Mouse (Mus musculus) left cerebral cortex, postnatal 14 days (tissue): Measurements from ENCODE around the gene Galnt9. TPM values are rescaled to one million over a fixed set of nuclear protein-coding genes. Genes with fewer than 3 reads are reported as not detected.

Experiments
- DNase-seq, 2 experiments: peaks; one replicate each; pipeline ENCODE4 v3.0.0; 2021 to 2022; ENCODE audit warnings: low spot score in 2 of 2, mixed read lengths in 1 of 2
- intact Hi-C: fragments of 180-260 bp; cut with DNase I; formaldehyde crosslinking; loops from one replicate; pipeline ENCODE4 v1.15.1; 2025
- total RNA-seq, 2 experiments: library from RNA; stranded (reverse); gene quantifications; 2 replicates each; pipeline ENCODE4 v1.2.3; 2021

The Galnt9 gene
- total RNA-seq, 2 experiments from 2014 or later = 83.1 to 88.7 TPM

GRCm38 (mm10) chr5:110526556-110526955, 17.6 kb upstream of the Galnt9 start:
- intact Hi-C loops = no loop called here
- DNase-seq = no peak

GRCm38 (mm10) chr5:110531091-110531490, 13.1 kb upstream of the Galnt9 start:
- intact Hi-C loops = no loop called here
- DNase-seq = no peak

- intact Hi-C loops = no loop called here
- DNase-seq = no peak
Observed at GRCm38 (mm10) chr5:110534402-110534801, 9.8 kb upstream of the Galnt9 start.

- intact Hi-C loops = no loop called here
- DNase-seq = no peak
Observed at GRCm38 (mm10) chr5:110535964-110536363, 8.2 kb upstream of the Galnt9 start.

GRCm38 (mm10) chr5:110540947-110541346, 3.2 kb upstream of the Galnt9 start:
- no peak for DNase-seq
- intact Hi-C loops = no loop called here

GRCm38 (mm10) chr5:110541456-110541855, 2.7 kb upstream of the Galnt9 start:
- intact Hi-C loops = no loop called here
- no peak for DNase-seq

DNA sequence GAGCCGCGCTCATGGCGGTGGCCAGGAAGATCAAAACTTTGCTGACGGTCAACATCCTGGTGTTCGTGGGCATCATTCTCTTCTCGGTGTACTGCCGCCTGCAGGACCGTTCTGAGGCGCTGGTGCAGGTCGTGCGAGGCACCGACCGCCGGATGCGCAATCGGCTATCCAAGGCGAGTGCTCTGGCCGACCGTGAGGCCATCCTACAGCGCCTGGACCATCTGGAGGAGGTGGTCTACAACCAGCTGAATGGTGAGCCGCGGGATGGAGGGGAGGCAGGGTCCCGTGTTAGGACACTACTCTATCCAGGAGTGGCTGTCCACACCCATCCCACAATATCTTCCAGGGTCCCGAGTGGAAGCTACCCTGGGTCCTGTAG, 525 bp downstream of the Galnt9 start:
- no peak for DNase-seq

DNA sequence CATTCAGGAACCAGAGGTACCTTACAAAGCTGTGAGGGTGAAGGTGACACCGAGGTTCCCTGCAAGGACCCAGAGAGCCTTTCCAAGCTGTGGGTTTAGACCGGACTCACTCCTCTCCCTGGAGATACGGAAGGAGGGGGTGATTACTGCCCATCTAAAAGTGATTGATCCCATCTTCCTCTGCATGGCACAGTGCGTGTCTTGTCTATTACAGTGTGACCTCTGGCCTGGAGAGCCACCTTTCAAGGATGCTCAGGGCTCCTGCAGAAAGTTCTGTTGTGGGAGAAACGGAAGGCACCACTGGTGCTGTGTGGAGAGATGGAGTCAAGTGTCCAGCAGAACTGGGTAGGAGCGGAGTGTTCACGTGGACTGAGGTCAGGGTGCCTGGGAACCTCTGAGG, 1.2 kb downstream of the Galnt9 start:
- intact Hi-C loops = no loop called here
- no peak for DNase-seq

More for the DNA sequence above, 525 bp downstream of the Galnt9 start:
- intact Hi-C loops = no loop called here

DNA sequence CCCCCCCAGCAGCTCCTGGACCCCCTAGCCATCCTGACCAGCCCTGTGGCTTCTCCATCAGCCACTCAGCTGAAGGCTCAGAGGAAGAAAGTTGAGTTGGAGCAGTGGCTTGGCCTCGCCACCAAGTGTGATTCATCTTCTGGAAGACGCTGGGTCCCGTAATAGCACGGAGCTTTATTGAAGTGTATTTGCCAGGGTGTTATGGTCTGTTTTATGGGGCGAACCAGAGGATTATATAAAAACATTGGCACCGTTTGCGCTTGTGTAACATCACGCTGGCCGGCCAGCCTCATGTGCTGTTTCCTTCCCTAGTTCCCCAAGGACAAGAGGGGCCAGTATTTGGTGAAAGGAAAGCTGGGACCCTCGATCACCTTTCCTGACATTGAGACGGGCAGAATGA, 2.0 kb downstream of the Galnt9 start:
- intact Hi-C loops = no loop called here
- DNase-seq = no peak

DNA sequence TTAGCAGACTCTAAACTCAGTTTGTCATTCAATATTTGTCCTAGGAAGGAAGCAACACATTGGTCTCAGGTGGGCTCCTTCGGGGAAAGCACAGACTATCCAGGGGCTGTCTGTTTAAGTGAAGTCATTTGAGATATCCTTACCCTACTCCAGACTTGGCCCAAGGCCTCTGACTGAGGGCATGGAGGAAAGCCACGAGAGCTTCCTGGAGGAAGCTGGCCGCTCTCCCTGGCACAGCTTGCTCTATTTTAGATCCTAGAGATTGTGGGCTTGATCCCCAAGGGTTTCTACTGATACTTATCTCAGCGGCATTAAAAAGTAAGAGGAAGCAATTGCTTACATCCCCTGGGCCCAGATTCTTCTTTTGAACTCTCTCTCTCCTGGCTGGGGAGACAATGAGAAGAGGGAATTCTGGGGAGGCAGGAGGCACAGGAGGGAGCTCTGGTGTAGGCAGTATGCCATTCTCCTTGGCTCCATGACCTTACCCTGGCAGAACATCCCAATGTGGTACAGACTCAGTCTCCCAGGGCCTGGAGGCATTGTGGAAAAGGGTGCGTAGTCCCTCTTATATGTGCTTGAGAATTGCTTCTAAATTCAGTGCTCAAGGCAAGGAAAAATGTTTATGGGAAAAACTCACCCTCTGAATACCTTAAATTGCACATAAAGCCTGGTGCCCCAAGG, 2.7 kb downstream of the Galnt9 start:
- DNase-seq = no peak
- intact Hi-C loops = no loop called here

DNA sequence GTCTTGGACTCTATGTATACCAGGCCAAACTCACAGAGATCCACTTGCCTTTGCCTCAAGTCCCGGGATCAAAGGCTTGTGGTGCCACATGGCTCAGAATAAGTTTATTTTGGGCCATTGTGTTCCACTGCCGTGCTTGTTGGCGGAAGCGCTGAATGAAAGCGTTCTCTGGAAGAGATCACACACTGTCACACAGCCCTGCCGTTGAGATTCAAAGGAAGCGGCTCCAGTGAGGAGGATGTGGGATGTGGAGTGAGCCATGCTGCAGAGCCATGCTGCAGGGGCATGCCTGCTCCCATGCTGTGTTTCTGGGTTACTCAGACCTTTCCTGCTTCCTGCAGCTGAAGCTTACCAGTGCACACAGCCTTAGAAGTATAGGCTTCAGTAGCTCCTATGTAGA, 4.3 kb downstream of the Galnt9 start:
- DNase-seq = no peak
- intact Hi-C loops = no loop called here

- DNase-seq = no peak
- intact Hi-C loops = no loop called here
Observed at GRCm38 (mm10) chr5:110550189-110550588, 6.0 kb downstream of the Galnt9 start.

- DNase-seq = no peak
- intact Hi-C loops = no loop called here
Observed at GRCm38 (mm10) chr5:110550841-110551240, 6.7 kb downstream of the Galnt9 start.

DNA sequence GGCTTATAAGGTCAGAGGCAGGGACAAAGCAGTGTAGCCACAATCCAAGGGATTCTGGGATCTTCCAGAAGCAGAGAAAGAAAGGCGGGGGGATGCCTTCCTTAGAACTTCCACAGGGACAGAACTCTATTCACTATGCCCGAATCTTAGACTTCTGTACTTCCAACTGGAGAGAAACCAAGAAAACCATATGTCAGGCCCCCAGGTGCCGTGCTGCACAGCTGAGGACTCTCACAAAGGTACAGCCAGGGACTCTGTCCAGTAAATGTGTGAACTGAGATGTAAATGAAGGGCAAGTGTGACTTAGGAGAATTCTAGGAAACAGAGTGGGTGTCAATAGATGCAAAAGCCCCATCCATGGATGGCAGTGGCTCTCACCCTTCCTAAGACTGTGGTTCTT, 7.8 kb downstream of the Galnt9 start:
- intact Hi-C loops = no loop called here
- DNase-seq = no peak

DNA sequence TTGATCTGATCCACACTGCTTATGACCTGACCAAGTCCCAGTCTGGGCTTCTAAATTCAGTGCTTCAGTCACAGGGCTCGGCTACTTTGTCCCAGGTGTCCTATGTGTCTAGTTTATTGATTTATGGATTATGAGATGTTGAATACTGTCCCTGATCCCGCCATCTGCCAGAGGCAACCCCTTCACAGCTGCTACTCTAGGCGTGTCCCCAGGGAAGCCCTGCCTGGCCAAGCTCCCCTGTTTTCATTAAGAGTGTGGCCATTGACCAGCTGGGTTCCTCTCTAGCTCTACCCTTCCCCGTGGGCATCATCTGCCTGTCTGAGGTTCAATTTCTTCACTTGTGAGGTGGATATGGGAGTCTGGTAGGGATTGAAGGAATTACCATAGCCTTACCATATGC, 9.2 kb downstream of the Galnt9 start:
- DNase-seq = no peak
- intact Hi-C loops = no loop called here

DNA sequence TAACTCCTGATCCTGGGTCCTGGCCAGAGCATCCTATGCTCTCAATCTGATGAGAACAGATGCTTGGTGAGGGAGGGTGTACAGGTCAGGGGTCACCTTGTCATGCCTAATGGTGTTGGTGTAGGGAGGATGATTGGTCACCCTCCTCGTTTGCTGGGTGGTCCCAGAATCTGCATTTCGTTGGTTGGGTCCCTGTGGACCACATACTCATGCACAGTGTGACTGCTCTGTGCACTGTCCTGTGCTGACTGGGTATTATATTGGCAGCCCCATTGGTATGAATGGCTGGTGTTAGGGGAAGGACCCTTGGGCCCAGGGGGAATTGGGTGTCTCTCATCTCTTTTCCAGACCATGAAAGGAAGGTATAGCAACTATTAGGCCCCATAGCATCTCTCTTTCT, 11.0 kb downstream of the Galnt9 start:
- intact Hi-C loops = no loop called here
- DNase-seq = no peak

- intact Hi-C loops = no loop called here
- DNase-seq = peak in 1 of 2 experiments; percentile 32
Observed at GRCm38 (mm10) chr5:110558368-110558767, 14.2 kb downstream of the Galnt9 start.

DNA sequence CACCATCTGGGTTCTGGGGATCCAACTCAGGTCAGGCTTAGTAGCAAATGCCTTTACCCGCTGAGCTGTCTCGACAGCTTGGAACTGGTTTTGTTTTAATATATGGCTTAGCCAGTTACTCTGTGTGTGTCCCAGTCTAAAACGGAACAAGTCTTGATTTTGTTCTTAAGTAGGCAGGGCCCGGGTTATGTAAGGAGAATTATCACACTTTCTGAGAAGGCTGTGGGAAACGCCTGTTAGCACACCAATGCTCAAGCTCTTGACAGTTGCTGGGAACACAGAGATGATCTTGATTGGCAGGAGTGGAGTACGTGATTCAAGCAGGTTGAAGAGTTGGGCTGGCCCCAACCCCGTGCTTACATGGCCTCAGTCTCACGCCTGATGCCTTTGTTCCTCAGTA, 15.5 kb downstream of the Galnt9 start:
- peak in 1 of 2 experiments; percentile 34 for DNase-seq
- intact Hi-C loops = loop anchor here (5.0 kb wide), 1 partner anchor 38 kb away; no protein-coding TSS in a partner anchor

GRCm38 (mm10) chr5:110562741-110563326, 18.7 kb downstream of the Galnt9 start:
- peak; percentile 89 to 92 for DNase-seq
- intact Hi-C loops = loop anchor here (2.0 to 5.0 kb wide), 2 partner anchors 34 to 40 kb away; no protein-coding TSS in a partner anchor

DNA sequence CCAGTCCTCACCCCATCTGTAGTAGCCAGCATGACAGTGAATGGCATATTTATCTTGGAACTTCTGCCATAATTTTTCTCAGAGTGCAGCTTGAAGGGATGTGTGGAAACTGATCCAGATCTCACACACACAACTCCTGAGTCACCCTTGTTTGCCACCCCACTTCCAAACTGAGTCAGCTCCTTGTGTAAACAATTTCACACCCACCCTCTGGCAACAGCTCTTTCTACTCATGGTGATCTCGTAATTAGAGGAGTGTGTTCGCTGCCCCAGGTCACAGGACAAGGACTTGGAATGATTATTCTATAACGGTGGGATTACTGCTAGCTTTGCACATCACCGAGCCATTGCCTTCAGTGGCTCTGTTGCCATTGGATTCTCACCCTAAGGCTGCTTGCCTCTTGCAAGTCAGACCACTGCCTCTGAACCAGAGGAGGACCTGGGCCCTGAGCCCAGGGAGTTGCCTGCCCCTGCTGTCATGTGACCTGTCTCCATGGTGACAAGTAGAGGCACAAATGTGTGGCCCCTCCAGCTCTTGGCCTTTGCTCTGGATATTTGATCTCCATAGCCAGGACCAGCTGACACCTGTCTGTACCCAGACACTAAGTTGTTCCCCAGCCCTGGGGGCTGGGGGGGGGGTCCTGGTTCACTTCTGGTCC, 21.0 kb downstream of the Galnt9 start:
- no peak for DNase-seq
- intact Hi-C loops = loop anchor here (5.0 kb wide), 1 partner anchor 32 kb away; no protein-coding TSS in a partner anchor

DNA sequence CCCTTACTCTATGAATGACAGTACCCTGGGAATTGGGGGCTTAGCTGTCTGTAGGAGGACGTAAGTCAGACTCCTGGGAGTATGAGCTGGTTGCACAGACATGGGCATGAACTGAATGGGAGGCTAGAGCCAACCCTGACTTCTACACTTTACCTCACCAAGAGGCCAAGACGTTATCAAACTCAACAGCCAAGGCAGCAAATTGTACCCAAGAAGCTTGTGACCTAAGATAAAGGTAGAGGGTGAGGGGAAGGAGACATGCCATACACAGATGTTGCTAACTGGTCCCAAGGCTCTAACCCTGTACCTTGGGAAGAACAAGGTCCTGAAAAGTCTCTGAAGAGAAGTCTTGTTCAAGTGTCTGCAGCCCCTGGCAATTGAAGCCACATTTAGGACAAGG, 23.4 kb downstream of the Galnt9 start:
- DNase-seq = no peak
- intact Hi-C loops = no loop called here
